ENCODE assay signal across 16 mouse cellular contexts in genomic region chr8:103816101-103816894, GRCm38 (mm10).
DNase-seq lines count a peak whose midpoint lies in the region; ATAC-seq and TF ChIP-seq lines count a peak whose summit lies in the region.
"Had no signal": no experiment of that assay in that cellular context is flagged by ENCODE, and none has a peak within 500 bp of the region (broad histone marks: within the 10 kb centered on the region; RNA-seq: fewer than 3 reads in every experiment).

No protein-coding gene starts in this region.

- TF ChIP-seq EP300 in lung, postnatal 0 days (IDR thresholded peaks at IDR 0.05): no peak

- no peak for DNase-seq in kidney, adult 18-20 months
- DNase-seq in lung, postnatal 0 days (ENCODE audit: low spot score): peak; percentile 14
- DNase-seq in lung, postnatal 4 days: no peak
- DNase-seq in limb, embryonic 10.5 days (ENCODE audit: low spot score): no peak
- DNase-seq in cerebellum, adult 18-20 months: no peak
- DNase-seq: adrenal gland, postnatal 14 days; cerebellum, adult 2 months; gastrocnemius, adult 2 months; heart, postnatal 4 days had no signal

- no peak overlapping the region for H3K4me3 ChIP-seq in kidney, embryonic 14.5 days (ENCODE audit: low read length)
- no peak overlapping the region for H3K4me3 ChIP-seq in lung, postnatal 0 days (ENCODE audit: low read depth, low read length)
- H3K4me3 ChIP-seq in limb, embryonic 10.5 days: no peak overlapping the region
- H3K4me3 ChIP-seq in stomach, embryonic 16.5 days (replicated peaks; ENCODE audit: low read length): no peak overlapping the region
- no peak overlapping the region for H3K4me3 ChIP-seq in forebrain, embryonic 15.5 days
- H3K4me3 ChIP-seq: gastrocnemius, adult 2 months; midbrain, embryonic 13.5 days had no signal

- WGBS in kidney, embryonic 14.5 days: 50% methylated on average over 15 of the region's 15 CpGs
- WGBS in lung, postnatal 0 days: 46% methylated on average over 15 of the region's 15 CpGs
- 78% methylated on average over 15 of the region's 15 CpGs for WGBS in limb, embryonic 10.5 days
- WGBS in stomach, embryonic 16.5 days: 47% methylated on average over 15 of the region's 15 CpGs
- WGBS in forebrain, embryonic 15.5 days: 85% methylated on average over 15 of the region's 15 CpGs

- no peaks in the 10 kb centered on the region for H3K27me3 ChIP-seq in kidney, embryonic 14.5 days (ENCODE audit: control insufficient read depth, insufficient read depth, low read length)
- H3K27me3 ChIP-seq in lung, postnatal 0 days (replicated peaks; ENCODE audit: insufficient read depth, low read length): no peaks in the 10 kb centered on the region
- no peaks in the 10 kb centered on the region for H3K27me3 ChIP-seq in limb, embryonic 10.5 days (ENCODE audit: low read depth, poor library complexity, severe bottlenecking)
- no peaks in the 10 kb centered on the region for H3K27me3 ChIP-seq in stomach, embryonic 16.5 days (ENCODE audit: control insufficient read depth, insufficient read depth, low read length)
- H3K27me3 ChIP-seq in forebrain, embryonic 15.5 days: 0 out of 2 replicates have a peak, but pooled peaks cover 6% of the 10 kb centered on the region
- H3K27me3 ChIP-seq: midbrain, embryonic 13.5 days had no signal

- H3K9ac ChIP-seq in kidney, embryonic 14.5 days (ENCODE audit: low read depth, low read length): no peak overlapping the region
- H3K9ac ChIP-seq in lung, postnatal 0 days (replicated peaks; ENCODE audit: low read depth): no peak overlapping the region
- H3K9ac ChIP-seq in stomach, embryonic 16.5 days (ENCODE audit: low read length): no peak overlapping the region
- no peak overlapping the region for H3K9ac ChIP-seq in forebrain, embryonic 15.5 days (replicated peaks)
- H3K9ac ChIP-seq: liver, embryonic 14.5 days; midbrain, embryonic 13.5 days had no signal

- ATAC-seq in kidney, embryonic 14.5 days (ENCODE audit: low FRiP score, low TSS enrichment): no peak
- no peak for ATAC-seq in lung, postnatal 0 days
- ATAC-seq in stomach, embryonic 16.5 days (ENCODE audit: insufficient read depth, low FRiP score): no peak
- ATAC-seq in forebrain, embryonic 15.5 days (replicated peaks): no peak
- ATAC-seq: forebrain, embryonic 14.5 days; hindbrain, postnatal 0 days; midbrain, embryonic 13.5 days had no signal

- H3K4me1 ChIP-seq in kidney, embryonic 14.5 days (ENCODE audit: control insufficient read depth, insufficient read depth, low read length): peaks cover 19% of the 10 kb centered on the region; the same call in 1 of the 2 replicates
- H3K4me1 ChIP-seq in lung, postnatal 0 days (ENCODE audit: insufficient read depth, low read depth, low read length): peaks cover 11% of the 10 kb centered on the region
- peaks cover 41% of the 10 kb centered on the region for H3K4me1 ChIP-seq in limb, embryonic 10.5 days
- H3K4me1 ChIP-seq in stomach, embryonic 16.5 days (ENCODE audit: control insufficient read depth, insufficient read depth, low read length): peaks cover 29% of the 10 kb centered on the region
- peaks cover 11% of the 10 kb centered on the region for H3K4me1 ChIP-seq in forebrain, embryonic 15.5 days

- H3K27ac ChIP-seq in kidney, embryonic 14.5 days (ENCODE audit: low read depth, low read length): peak overlapping the region; percentile 91; the same call in 1 of the 2 replicates
- 0 out of 2 replicates have a peak overlapping the region, but pooled peaks have one; percentile 26 for H3K27ac ChIP-seq in lung, postnatal 0 days (ENCODE audit: low read length)
- H3K27ac ChIP-seq in limb, embryonic 10.5 days: peak overlapping the region; percentile 79
- peak overlapping the region; percentile 90; the same call in 1 of the 2 replicates for H3K27ac ChIP-seq in stomach, embryonic 16.5 days (ENCODE audit: low read length)
- H3K27ac ChIP-seq in forebrain, embryonic 15.5 days (replicated peaks): no peak overlapping the region
- H3K27ac ChIP-seq: gastrocnemius, adult 2 months; hindbrain, postnatal 0 days; liver, embryonic 14.5 days; midbrain, embryonic 13.5 days had no signal

- TF ChIP-seq CTCF in lung, postnatal 0 days (IDR thresholded peaks at IDR 0.05): no peak

- no peaks in the 10 kb centered on the region for H3K9me3 ChIP-seq in kidney, embryonic 14.5 days (ENCODE audit: control insufficient read depth, low read length)
- H3K9me3 ChIP-seq in lung, postnatal 0 days (ENCODE audit: low read length): no peaks in the 10 kb centered on the region
- no peaks in the 10 kb centered on the region for H3K9me3 ChIP-seq in limb, embryonic 10.5 days (replicated peaks)
- H3K9me3 ChIP-seq in stomach, embryonic 16.5 days (replicated peaks; ENCODE audit: control insufficient read depth, low read length): no peaks in the 10 kb centered on the region
- H3K9me3 ChIP-seq in forebrain, embryonic 15.5 days: no peaks in the 10 kb centered on the region
- H3K9me3 ChIP-seq: midbrain, embryonic 13.5 days had no signal

- H3K36me3 ChIP-seq in kidney, embryonic 14.5 days (ENCODE audit: control insufficient read depth, insufficient read depth, low read length): no peaks in the 10 kb centered on the region
- H3K36me3 ChIP-seq in lung, postnatal 0 days (ENCODE audit: insufficient read depth, low read length): no peaks in the 10 kb centered on the region
- no peaks in the 10 kb centered on the region for H3K36me3 ChIP-seq in limb, embryonic 10.5 days
- H3K36me3 ChIP-seq in stomach, embryonic 16.5 days (ENCODE audit: control insufficient read depth, insufficient read depth, low read length): no peaks in the 10 kb centered on the region
- no peaks in the 10 kb centered on the region for H3K36me3 ChIP-seq in forebrain, embryonic 15.5 days
- H3K36me3 ChIP-seq: midbrain, embryonic 13.5 days had no signal

- H3K4me2 ChIP-seq in kidney, embryonic 14.5 days (replicated peaks; ENCODE audit: low read depth, low read length): no peak overlapping the region
- H3K4me2 ChIP-seq in lung, postnatal 0 days (replicated peaks; ENCODE audit: low read depth, low read length): no peak overlapping the region
- H3K4me2 ChIP-seq in stomach, embryonic 16.5 days (ENCODE audit: low read depth, low read length): no peak overlapping the region
- H3K4me2 ChIP-seq in forebrain, embryonic 15.5 days (replicated peaks): no peak overlapping the region
- H3K4me2 ChIP-seq: midbrain, embryonic 13.5 days had no signal
